Mouse (Mus musculus) left cerebral cortex, postnatal 14 days (tissue): ENCODE measurements around the gene Usp51. TPM values are rescaled to one million over a fixed set of nuclear protein-coding genes. Genes with fewer than 3 reads are reported as not detected.
"Not testable (repeated sequence)": the region's sequence is repeated elsewhere in the genome, so short reads cannot be mapped to it uniquely, and the experiment has no call there.

Experiments
- DNase-seq, 2 experiments: peaks; one replicate each; pipeline ENCODE4 v3.0.0; 2021 to 2022; ENCODE audit warnings: low spot score in 2 of 2, mixed read lengths in 1 of 2
- intact Hi-C: fragments of 180-260 bp; cut with DNase I; formaldehyde crosslinking; loops from one replicate; pipeline ENCODE4 v1.15.1; 2025
- long read RNA-seq, 2 experiments: library from polyadenylated mRNA; stranded (forward); transcript quantifications; one replicate each; pipeline ENCODE4 v2.0.0; 2021
- total RNA-seq, 2 experiments: library from RNA; stranded (reverse); gene quantifications; 2 replicates each; pipeline ENCODE4 v1.2.3; 2021

The Usp51 gene
- 1 to 10 TPM; 2.2 to 2.6 TPM for total RNA-seq
- long read RNA-seq, experiment 1, partial matches to known transcripts: 0 of 1 reads
- long read RNA-seq, experiment 1, other reads (novel, unspliced or antisense): 0 of 1 reads
- long read RNA-seq, experiment 2: 0 reads

DNA sequence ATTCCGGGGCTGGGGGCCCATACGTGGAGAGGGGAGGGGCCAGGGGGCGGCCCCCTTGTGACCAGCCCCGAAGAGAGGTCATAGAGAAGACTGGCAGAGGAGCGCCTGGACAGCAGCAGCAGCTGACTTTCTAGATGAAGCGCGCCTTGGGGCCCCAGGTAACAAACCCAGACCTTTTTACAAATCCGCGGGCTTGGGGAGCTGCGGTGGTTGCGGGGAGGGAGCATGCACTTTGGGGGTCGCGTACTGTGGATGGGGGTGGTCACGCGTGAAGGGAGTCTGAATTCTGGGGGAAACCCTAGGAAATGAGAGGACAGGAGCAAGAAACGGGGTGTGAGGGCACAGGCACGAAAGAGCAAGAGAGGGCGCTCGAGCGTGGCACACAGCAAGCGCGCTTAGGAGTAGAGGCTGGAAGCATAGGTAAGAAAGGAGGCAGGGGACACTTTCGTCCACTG, at the start of gene Usp51:
Gene Usp51, plus strand, starts transcription at position 83 of the 455 bp plus-strand sequence.
- peak; percentile 26 to 43 for DNase-seq
- intact Hi-C loops: loop anchor here (1.0 to 2.0 kb wide), 2 partner anchors 30 to 79 kb away; partner anchors contain the start of gene Mageh1

DNA sequence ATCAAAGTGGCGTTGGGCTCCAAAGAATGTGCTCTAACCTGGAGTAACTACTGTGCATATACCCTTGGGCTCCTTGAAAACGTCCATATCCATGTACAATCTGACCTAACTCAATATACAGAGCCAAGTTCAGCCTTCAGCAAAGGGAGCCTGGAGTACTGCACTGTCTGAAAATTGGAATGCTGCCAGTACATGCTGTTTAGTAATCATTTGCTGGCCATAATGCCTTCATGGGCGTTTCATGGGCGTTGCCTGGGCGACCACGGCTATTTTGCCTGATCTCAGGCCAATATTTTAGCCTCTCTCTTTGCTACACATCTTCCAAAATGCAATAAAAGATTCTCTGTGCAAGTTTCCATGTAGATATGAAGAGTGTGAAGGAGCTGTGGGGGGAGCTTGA, 36.7 kb upstream of the Usp51 start:
- DNase-seq: no peak
- intact Hi-C loops: no loop called here

DNA sequence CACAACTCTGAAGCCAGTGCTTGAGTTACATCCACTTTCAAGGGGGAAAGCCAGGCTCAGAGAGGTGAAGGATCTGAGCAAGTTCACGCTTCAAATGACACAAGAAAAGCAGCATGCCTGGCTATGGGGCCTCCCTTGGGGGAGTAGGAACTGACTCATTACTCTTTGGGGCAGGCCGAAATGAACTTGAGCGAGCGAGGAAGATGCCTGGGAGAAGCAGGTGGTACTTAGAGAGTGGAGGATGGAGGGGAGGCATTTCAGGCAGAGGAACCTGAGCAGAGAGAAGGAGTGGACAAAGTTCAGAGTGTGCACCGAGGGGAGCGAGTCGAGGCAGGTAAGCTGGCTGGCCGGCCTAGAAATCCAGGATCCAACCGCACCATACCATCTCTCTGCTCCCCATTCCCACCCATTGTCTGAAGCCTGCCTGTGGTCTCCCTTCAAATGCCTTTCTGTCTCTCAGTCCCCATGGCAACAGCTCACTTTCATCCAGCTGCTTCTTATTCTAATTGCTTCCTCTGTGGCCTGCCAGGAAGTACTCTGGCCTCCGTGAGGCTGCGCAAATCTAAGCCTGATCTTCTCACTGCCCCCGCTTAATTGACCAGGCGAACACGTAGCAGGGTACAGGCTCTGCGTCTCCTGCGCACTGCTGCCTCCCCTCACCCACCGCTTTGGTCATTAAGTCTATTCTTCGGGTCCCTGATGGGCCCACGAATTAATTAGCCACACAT, 32.6 kb upstream of the Usp51 start:
- intact Hi-C loops, DNase-seq: not testable (repeated sequence)

DNA sequence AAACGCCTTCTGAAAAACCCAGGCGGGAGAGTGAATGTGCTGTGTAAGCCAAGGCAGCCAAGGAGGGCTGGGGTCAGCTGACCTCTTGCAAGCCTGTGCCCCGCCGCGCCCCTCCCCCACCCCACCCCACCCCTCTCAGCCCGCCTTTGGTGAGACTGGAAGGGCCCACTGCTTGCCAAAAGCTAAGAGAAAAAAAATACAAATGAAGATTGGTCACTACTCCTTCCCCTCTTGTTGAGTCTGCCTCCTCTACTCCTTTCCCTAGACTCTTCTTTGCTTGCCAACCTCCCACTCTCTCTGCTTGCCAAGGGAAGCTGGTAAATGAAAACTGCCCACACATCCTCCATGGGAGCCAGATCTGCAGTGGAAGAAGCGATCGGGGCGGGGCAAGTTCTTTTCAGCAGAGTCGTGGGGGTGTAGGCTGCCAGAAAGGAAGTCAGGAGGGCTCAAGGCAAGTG, 32.0 kb upstream of the Usp51 start:
- intact Hi-C loops: no loop called here

DNA sequence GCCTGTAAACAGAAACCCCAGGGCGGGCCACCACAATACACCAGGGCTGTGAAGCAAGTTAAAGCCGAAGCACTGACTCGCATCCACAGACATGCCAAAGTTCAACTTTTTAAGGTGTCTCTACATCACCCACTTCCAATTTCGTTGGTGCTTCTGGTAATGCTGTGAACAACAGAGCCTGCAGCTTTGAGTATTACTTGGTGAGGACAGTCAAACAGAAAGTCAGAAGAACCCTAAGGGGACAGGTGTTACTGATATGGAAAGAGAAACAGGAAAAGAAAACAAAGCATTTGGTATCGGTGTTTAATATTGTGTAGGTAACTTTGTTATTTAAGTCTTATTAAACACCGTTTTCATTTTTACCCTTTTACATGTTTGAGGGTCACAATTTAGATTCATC, 29.7 kb upstream of the Usp51 start:
- intact Hi-C loops: no loop called here
- DNase-seq: no peak

More for the DNA sequence above, 32.0 kb upstream of the Usp51 start:
- DNase-seq: peak; percentile 61 to 85

DNA sequence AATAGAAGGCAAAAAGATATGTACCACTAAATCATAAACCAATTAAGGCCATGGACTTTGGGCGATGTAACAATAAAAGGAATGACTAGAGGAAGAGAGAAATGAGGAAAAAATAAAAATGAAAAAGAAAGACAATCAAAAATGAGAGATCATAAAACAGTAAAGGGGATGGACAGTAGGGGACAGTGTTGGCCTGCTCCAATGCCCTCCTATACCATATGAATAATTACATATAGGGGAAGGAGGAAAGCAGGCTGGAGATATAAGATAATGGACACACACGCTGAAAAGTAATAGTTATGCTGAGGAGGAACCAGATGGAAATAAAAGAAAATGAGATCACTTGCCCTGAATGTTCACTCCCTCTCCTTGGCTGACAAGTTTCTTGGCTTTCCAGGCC, 21.3 kb upstream of the Usp51 start:
- intact Hi-C loops: no loop called here
- DNase-seq: no peak

DNA sequence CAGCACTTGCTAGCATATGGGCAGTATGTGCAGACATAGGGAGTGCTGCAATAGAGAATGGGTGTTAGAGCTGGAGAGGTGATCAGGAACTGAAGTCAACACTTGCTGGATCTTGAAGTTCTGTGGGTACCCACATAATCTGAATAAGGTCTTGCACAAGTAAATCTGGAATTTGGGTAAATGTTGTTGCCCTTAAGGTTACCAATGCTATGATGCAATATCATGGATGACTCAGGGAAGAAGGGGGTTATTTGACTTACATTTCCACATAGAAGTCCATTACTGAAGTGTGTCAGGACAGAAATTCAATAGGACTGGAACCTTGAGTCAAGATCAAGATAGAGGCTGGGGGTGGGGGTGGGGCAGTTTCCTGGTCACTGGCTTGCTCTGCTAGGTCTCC, 16.4 kb upstream of the Usp51 start:
- DNase-seq, intact Hi-C loops: not testable (repeated sequence)

DNA sequence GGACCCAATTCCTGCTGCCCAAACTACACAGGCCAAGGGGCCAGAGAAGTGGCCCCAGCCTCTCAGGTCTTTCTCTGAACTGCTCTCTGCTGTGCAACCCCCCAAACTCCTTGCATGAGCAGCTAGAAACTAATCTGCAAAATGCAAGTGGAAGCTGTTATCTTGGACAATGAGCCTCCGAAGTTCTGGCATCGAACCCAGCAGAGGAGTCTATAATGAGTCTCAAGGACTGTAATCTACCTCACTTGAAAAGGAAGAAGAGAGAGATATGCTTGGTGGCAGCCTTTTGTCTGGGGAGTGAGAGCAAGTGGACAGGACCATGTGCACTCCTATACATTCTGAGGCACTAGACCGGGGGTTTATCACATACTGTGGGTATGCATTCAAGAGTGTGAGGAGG, 10.2 kb upstream of the Usp51 start:
- intact Hi-C loops, DNase-seq: not testable (repeated sequence)

DNA sequence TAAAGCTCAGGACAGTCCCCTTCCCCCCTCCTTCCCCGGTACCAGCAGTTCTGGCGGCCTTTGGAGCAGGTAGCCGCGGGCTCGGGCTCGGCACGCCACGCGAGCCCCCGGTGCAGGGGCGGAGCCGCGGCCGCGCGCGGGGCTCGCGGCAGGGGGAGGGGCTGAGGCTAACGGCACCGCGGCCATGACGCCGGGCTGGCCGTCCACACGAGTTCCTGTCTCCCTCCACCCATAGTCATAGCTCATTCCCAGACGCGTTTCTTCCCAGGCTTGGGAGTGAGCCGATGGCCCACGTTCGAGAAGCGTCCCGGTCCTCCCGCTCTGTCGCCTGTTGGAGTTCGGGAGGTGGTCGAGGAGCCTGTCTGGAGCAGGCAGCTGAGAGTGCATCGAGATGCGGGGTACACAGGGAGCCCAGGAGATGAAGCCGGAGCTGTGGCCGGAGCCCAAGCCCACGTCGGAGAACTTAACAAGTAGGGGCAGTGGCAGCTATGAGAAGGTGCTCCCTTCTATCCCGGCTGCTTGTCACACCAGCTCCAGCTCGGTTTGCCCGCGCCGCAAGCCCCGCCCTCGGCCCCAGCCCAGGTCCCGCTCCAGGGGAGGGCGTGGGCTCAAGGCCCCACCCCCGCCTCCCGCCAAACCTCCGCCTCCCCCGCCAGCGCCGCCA, 884 bp downstream of the Usp51 start:
- intact Hi-C loops: loop anchor here (2.0 kb wide), 1 partner anchor 30 kb away; the partner anchor contains the start of gene Mageh1
- peak; percentile 10 to 17 for DNase-seq

DNA sequence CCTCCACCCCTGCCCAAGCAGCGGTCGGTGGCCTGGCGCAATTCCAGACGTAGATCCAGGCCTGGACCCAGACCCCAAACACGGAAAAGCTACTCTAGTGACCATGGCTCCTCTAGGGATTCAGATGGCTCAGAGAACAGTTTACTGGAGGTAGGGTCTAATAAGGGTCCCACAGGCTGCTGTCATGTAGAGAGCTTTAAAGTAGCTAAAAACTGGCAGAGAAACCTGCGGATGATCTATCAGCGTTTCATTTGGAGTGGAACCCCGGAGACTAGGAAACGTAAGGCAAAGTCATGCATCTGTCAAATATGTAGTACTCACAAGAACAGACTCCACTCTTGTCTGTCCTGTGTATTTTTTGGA, 1.4 kb downstream of the Usp51 start:
- peak in 1 of 2 experiments; percentile 1 for DNase-seq
- intact Hi-C loops: loop anchor here (2.0 kb wide), 1 partner anchor 29 kb away; the partner anchor contains the start of gene Mageh1

DNA sequence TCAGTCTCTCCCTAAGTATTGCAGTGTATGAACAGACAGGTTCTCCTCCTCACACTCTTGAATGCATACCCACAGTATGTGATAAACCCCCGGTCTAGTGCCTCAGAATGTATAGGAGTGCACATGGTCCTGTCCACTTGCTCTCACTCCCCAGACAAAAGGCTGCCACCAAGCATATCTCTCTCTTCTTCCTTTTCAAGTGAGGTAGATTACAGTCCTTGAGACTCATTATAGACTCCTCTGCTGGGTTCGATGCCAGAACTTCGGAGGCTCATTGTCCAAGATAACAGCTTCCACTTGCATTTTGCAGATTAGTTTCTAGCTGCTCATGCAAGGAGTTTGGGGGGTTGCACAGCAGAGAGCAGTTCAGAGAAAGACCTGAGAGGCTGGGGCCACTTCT, 19.0 kb downstream of the Usp51 start:
- DNase-seq, intact Hi-C loops: not testable (repeated sequence)

DNA sequence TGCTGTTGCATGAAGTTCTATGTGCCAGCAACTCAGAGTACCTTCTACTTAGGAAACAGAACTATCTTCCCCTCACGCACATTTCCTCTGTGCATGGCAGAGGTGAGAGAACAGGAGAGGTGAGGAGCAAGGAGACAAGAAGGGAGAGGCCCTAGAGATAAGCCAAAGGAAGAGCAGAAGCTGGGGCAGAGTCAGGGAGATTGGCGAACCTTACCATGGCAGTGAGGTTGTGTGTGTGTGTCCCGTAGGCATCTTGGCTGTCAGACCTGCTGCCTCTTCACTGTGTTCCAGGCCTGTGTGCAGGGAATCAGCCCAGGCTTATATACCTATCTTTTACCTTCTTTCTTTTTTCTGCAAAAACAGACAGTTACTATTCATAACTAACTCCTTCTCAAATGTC, 19.4 kb downstream of the Usp51 start:
- intact Hi-C loops, DNase-seq: not testable (repeated sequence)

DNA sequence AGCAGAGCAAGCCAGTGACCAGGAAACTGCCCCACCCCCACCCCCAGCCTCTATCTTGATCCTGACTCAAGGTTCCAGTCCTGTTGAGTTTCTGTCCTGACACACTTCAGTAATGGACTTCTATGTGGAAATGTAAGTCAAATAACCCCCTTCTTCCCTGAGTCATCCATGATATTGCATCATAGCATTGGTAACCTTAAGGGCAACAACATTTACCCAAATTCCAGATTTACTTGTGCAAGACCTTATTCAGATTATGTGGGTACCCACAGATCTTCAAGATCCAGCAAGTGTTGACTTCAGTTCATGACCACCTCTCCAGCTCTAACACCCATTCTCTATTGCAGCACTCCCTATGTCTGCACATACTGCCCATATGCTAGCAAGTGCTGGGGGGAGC, 25.3 kb downstream of the Usp51 start:
- intact Hi-C loops, DNase-seq: not testable (repeated sequence)

DNA sequence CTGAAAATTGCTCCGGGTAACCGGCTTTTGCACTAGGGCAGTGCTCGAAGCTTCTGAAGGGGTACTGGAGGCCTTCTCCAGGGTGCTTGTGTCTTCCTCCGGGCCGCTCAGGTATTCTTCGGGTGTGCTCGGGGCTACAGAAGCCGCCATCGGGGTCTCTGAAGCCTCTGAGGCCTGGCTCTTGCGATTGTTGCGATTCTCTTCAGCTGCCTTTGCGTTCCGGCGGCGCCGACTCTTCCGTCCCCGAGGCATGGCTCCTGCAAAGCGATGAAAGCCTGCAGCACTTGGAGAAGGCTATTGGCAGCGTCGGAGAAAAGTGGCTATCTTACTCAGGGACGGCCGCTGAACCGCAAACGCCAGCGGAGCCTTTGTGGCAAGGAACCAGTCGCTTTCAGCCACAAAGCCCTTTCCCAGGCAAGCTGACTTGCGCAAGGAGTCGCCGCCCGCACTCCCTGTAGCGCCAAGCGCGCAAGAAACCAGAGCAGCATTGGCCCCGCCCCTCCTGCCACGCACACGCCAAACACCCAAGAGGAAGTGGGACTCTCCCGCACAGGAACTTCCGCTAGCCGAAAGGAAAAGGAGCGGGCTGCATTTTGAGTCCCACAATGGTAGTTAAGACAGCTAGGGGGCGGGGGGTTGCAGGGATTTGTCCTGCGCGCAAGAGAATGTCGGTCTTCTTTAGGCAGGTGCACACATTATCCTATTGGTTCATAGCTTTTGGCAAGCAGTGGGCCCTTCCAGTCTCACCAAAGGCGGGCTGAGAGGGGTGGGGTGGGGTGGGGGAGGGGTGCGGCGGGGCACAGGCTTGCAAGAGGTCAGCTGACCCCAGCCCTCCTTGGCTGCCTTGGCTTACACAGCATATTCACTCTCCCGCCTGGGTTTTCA, 31.1 kb downstream of the Usp51 start, which contains the start of gene Mageh1:
Gene Mageh1, minus strand, starts transcription at position 489 of the 885 bp plus-strand sequence.
- intact Hi-C loops: loop anchor here (2.0 kb wide), 1 partner anchor 31 kb away; the partner anchor contains the start of gene Usp51
- DNase-seq: peak; percentile 82 to 83

DNA sequence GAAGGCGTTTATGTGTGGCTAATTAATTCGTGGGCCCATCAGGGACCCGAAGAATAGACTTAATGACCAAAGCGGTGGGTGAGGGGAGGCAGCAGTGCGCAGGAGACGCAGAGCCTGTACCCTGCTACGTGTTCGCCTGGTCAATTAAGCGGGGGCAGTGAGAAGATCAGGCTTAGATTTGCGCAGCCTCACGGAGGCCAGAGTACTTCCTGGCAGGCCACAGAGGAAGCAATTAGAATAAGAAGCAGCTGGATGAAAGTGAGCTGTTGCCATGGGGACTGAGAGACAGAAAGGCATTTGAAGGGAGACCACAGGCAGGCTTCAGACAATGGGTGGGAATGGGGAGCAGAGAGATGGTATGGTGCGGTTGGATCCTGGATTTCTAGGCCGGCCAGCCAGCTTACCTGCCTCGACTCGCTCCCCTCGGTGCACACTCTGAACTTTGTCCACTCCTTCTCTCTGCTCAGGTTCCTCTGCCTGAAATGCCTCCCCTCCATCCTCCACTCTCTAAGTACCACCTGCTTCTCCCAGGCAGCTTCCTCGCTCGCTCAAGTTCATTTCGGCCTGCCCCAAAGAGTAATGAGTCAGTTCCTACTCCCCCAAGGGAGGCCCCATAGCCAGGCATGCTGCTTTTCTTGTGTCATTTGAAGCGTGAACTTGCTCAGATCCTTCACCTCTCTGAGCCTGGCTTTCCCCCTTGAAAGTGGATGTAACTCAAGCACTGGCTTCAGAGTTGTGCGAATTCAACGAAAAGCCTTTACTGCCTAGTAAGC, 31.9 kb downstream of the Usp51 start:
- DNase-seq: not testable (repeated sequence)
- intact Hi-C loops: loop anchor here (2.0 kb wide), 1 partner anchor 31 kb away; the partner anchor contains the start of gene Usp51
